Mouse (Mus musculus) adrenal gland, postnatal 36 days (tissue): ENCODE results near the gene Gm20865. TPM values are rescaled to one million over a fixed set of nuclear protein-coding genes. Genes with fewer than 3 reads are reported as not detected.
"Not testable (repeated sequence)": the region's sequence is repeated elsewhere in the genome, so short reads cannot be mapped to it uniquely, and the experiment has no call there.

Experiments used
- DNase-seq, 2 experiments: peaks; one replicate each; pipeline ENCODE4 v3.0.0; 2021; ENCODE audit warnings: mixed read lengths in 1 of 2
- long read RNA-seq, 2 experiments: library from polyadenylated mRNA; stranded (forward); transcript quantifications; one replicate each; pipeline ENCODE4 v2.0.0; 2021; ENCODE audit warnings: borderline sequencing depth in 2 of 2
- total RNA-seq, 2 experiments: library from RNA; stranded (reverse); gene quantifications; 2 replicates each; pipeline ENCODE4 v1.2.3; 2021

Gm20865 gene
- not detected for total RNA-seq
- long read RNA-seq, experiment 1, result 0 reads
- long read RNA-seq, experiment 2, result 0 reads

- not testable (repeated sequence) for DNase-seq
Measured at GRCm38 (mm10) chrY:21241275-21241674, at the start of gene Gm20865. Gene Gm20865, plus strand, starts transcription at chrY:21241575.

Other genes with a start within 250 kb of the Gm20865 start
- not detected for gene Gm29866, start 247.9 kb upstream of the Gm20865 start, total RNA-seq
- not detected for gene Gm20909, start 77.0 kb upstream of the Gm20865 start, total RNA-seq